In genomic region chr16:25408032-25408431, GRCm38 (mm10) we compare ENCODE assay signal across 9 mouse cellular contexts.
A peak's percentile ranks its signal among the peaks of the same experiment; 100 is the strongest.
DNase-seq lines count a peak whose midpoint lies in the region; ATAC-seq and TF ChIP-seq lines count a peak whose summit lies in the region.
"Had no signal": no experiment of that assay in that cellular context is flagged by ENCODE, and none has a peak within 500 bp of the region (broad histone marks: within the 10 kb centered on the region; RNA-seq: fewer than 3 reads in every experiment).

No protein-coding gene starts in this region.

- no peak overlapping the region for H3K4me2 ChIP-seq in lung, embryonic 15.5 days
- H3K4me2 ChIP-seq in intestine, embryonic 16.5 days (ENCODE audit: low read depth, low read length) = no peak overlapping the region
- no peak overlapping the region for H3K4me2 ChIP-seq in stomach, embryonic 14.5 days (replicated peaks; ENCODE audit: low read depth, low read length)

- no peak for ATAC-seq in lung, embryonic 15.5 days (ENCODE audit: borderline replicate concordance, extremely low read depth, low FRiP score, low TSS enrichment)
- ATAC-seq in intestine, embryonic 16.5 days = peak; percentile 17
- no peak for ATAC-seq in stomach, embryonic 14.5 days (ENCODE audit: insufficient number of reproducible peaks, insufficient read depth, low FRiP score, low read depth)
- ATAC-seq in granulocyte monocyte progenitor cell, adult 5-6 weeks (replicated peaks; ENCODE audit: poor library complexity, severe bottlenecking) = no peak
- no peak for ATAC-seq in activated CD4-positive, CD25-positive, alpha-beta regulatory T cell, adult 4 months

- DNase-seq in lung, postnatal 10 days = no peak
- DNase-seq: kidney, adult 11 months; right cerebral cortex, adult 18-20 months had no signal

- no peaks in the 10 kb centered on the region for H3K36me3 ChIP-seq in lung, embryonic 15.5 days
- H3K36me3 ChIP-seq in intestine, embryonic 16.5 days (ENCODE audit: control insufficient read depth, insufficient read depth, low read length) = no peaks in the 10 kb centered on the region
- no peaks in the 10 kb centered on the region for H3K36me3 ChIP-seq in stomach, embryonic 14.5 days (ENCODE audit: control insufficient read depth, insufficient read depth, low read length)

- H3K4me3 ChIP-seq in lung, embryonic 15.5 days = no peak overlapping the region
- H3K4me3 ChIP-seq in embryonic fibroblast, embryonic 13.5 days (ENCODE audit: insufficient read depth, low read length) = no peak overlapping the region
- no peak overlapping the region for H3K4me3 ChIP-seq in intestine, embryonic 16.5 days (ENCODE audit: low read length)
- H3K4me3 ChIP-seq in stomach, embryonic 14.5 days (ENCODE audit: low read depth, low read length) = no peak overlapping the region

- 65% methylated on average over 6 of the region's 6 CpGs for WGBS in lung, embryonic 15.5 days
- WGBS in intestine, embryonic 16.5 days = 61% methylated on average over 6 of the region's 6 CpGs
- WGBS in stomach, embryonic 14.5 days = 67% methylated on average over 6 of the region's 6 CpGs

- no peak overlapping the region for H3K9ac ChIP-seq in lung, embryonic 15.5 days
- peak overlapping the region; percentile 37; the same call in 1 of the 2 replicates for H3K9ac ChIP-seq in intestine, embryonic 16.5 days (ENCODE audit: low read depth, low read length)
- no peak overlapping the region for H3K9ac ChIP-seq in stomach, embryonic 14.5 days (replicated peaks; ENCODE audit: low read depth, low read length)

- H3K4me1 ChIP-seq in lung, embryonic 15.5 days = peaks cover 16% of the 10 kb centered on the region
- H3K4me1 ChIP-seq in embryonic fibroblast, embryonic 13.5 days (ENCODE audit: control insufficient read depth, insufficient read depth, low read length) = peaks cover 11% of the 10 kb centered on the region
- H3K4me1 ChIP-seq in intestine, embryonic 16.5 days (ENCODE audit: control insufficient read depth, insufficient read depth, low read length) = peaks cover 12% of the 10 kb centered on the region
- H3K4me1 ChIP-seq in stomach, embryonic 14.5 days (ENCODE audit: control insufficient read depth, insufficient read depth, low read length) = 0 out of 2 replicates have a peak, but pooled peaks cover 11% of the 10 kb centered on the region

- H3K27me3 ChIP-seq in lung, embryonic 15.5 days = no peaks in the 10 kb centered on the region
- no peaks in the 10 kb centered on the region for H3K27me3 ChIP-seq in intestine, embryonic 16.5 days (replicated peaks; ENCODE audit: control insufficient read depth, insufficient read depth, low read length)
- no peaks in the 10 kb centered on the region for H3K27me3 ChIP-seq in stomach, embryonic 14.5 days (ENCODE audit: control insufficient read depth, insufficient read depth, low read length)

- no peak for TF ChIP-seq POLR2A in embryonic fibroblast, embryonic 13.5 days (IDR thresholded peaks at IDR 0.05; ENCODE audit: low read depth, low read length)

- peak overlapping the region; percentile 90 for H3K27ac ChIP-seq in lung, embryonic 15.5 days
- H3K27ac ChIP-seq in embryonic fibroblast, embryonic 13.5 days (ENCODE audit: insufficient read depth, low read length) = peak overlapping the region; percentile 74
- H3K27ac ChIP-seq in intestine, embryonic 16.5 days (ENCODE audit: low read length) = peak overlapping the region; percentile 89
- peak overlapping the region; percentile 90 for H3K27ac ChIP-seq in stomach, embryonic 14.5 days (ENCODE audit: low read length)

- no peak for TF ChIP-seq CTCF in embryonic fibroblast, embryonic 13.5 days (IDR thresholded peaks at IDR 0.05; ENCODE audit: borderline replicate concordance, insufficient read depth, low read length)

- H3K9me3 ChIP-seq in lung, embryonic 15.5 days = no peaks in the 10 kb centered on the region
- H3K9me3 ChIP-seq in intestine, embryonic 16.5 days (ENCODE audit: control insufficient read depth, low read length) = no peaks in the 10 kb centered on the region
- H3K9me3 ChIP-seq in stomach, embryonic 14.5 days (ENCODE audit: control insufficient read depth, low read depth, low read length) = no peaks in the 10 kb centered on the region
